Mouse (Mus musculus) urinary bladder, postnatal 36 days (tissue): Measurements from ENCODE around the gene Olfr15.

Experiments
- DNase-seq, 2 experiments: peaks; one replicate each; pipeline ENCODE4 v3.0.0; 2022; ENCODE audit warnings: low spot score in 2 of 2, mixed read lengths in 1 of 2

Gene Olfr15

DNA sequence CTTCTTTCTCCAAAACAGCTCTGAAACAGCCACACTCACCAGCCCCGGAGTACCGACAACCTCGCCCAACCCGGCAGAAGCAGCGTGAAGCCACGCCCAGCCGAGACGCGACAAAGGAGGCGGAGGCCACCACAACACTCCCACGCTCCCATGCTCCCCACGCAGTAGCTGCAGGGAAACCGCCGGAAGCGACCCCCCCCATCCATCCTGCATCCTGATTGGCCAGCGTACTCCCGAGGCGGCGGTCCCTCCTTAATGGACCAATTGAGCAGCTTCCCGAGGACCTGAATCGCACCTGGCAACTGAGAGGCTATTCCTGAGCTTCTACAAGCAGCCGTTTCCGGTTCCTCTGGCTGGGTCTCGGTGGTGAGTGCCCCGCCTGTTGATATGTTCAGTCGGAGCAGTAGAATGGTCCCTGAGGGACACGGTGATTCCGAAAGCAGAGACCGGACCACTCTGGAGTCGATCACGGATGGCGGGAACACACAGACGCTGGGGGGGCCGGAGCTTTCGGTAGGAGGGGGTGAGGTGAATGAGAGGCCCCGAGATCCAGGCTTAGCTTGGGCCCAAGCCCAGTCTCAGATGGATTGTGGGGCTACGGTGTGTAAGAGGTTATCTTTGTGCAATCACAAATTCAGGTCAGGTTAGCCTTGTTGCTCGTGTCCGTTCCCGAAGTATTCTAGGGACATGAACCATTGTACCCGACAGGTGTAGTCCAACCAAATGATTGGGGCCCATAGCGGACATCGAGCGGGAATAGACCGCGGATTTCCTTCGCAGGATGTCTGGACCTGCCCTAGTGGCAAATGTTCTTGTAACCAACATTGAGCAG, 41.8 kb downstream of the Olfr15 start, which contains the start of gene Naa60:
Naa60 (plus strand) TSS at position 160 of the 832 bp plus-strand sequence.
- DNase-seq: peak; percentile 90 to 92

DNA sequence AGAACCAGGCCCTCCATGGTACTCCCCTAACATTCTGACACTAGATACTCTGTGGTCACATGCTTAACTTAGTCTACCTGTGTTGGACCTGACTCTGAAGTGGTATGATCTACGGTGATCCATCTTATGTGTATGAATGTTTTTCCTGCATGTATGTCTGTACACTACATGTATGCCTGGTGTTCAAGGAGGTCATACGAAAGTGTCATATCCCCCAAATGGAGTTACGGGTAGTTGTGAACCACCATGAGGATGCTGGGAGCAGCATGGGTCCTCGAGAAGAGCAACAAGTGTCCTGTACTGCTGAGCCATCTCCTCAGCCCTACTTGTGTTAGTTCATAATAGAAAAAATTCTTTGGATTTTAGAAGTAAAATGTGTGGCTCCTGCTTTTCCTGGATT, 45.7 kb downstream of the Olfr15 start:
- no peak for DNase-seq

DNA sequence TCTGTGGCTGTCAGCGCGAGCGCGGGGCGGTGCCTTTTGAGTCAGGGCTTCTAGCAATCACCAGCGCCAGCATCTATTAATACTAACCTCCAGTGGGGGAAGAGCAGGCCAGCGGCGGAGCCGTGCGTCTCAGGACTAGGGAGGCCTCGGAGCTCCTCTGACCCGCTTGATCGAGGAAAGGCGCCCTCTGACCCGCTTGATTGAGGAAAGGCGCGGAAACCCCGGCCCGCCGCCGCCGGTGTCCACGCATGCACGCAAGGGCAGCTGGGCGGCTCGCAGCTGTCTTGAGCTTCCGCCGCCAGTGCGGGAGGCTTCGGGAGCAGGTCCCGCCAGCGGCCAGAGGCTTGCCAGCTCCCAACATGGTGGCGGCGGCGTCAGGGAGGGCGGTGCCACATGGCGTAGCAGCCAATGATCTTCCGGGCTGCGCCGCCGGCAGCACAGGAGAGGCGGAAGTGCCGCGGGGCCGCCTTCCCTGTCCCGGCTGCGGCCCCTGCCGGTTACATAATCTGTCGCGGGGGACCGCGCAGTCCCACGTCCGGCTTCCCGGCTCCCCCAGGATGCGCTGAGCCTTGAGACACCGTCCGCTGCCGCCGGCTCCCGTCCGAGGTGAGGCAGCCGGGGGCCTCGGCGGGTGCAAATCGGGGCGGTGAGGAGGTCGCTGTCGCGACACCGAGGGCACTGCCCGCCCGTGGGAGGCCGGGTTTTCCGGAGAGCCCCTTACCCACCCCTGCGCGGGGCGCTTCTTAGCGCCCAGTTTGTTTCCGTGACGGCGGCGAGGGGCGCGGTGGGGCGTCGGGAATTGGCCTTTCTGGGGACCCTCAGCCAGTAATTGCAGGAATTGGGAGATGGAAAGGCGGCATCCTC, 53.8 kb downstream of the Olfr15 start, which contains the start of the genes Zfp597 and Gm20695:
Zfp597 (minus strand) TSS at position 361 of the 864 bp plus-strand sequence.
Gm20695 (plus strand) TSS at position 448 of the 864 bp plus-strand sequence.
- DNase-seq: peak; percentile 91 to 94

DNA sequence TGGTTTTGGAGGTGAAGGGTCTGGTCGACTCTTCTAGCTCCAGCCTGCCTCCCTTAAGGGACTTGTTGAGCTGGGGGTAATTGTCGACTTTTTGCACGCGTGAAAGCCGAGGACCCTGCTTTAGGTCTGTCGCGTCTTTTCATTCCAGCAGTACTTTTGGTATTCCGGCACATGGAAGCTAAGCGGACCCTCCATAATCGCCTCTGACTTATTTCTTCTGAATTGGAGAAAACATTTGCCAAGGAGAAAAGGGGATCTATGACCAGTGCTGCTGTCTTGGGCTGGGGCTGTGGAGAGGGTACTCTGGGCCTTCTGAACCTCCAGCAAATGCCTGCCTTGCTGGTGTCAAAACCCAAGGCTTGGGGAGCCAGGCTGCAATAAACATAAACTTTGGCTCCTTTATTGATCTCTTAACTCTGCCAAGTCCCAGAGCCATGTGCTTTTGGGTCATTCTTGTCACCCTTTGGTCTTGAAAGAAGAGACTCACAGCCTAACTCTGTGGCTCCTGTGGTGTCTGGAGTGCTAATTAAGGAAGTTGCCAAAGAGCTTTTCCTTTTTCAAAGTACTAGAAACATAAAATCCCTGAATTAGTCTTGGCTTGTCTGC, 54.5 kb downstream of the Olfr15 start:
- DNase-seq: no peak

DNA sequence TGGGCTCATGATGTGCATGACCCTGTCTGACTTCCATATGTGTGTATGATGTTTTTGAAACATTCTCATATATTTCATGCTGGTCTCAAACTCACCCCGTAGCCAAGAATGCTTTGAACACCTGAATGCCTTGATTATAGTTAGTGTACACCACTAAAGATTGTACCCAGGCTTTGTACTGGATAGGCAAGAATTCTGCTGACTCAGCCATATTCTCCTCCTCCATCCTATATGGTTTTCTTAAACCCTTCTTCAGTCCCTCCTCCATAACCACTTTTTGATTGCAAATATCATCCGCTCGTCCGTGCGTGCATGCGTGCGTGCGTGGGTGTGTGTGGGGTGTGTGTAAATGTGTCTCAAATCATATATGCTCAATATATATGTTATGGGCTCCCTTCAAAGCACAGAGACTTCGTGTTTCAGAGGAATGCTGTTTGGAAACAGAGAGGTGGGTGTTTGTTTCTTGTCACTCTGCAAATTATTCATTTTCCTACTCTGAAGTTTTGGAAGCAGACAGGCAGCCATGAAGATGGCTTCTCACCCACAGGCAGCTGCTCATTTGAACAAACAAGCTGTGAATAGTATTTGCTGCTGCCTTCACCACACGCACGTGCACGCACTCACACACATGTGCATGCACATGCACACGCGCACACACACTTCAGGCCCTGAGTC, 61.1 kb downstream of the Olfr15 start:
- DNase-seq: no peak

DNA sequence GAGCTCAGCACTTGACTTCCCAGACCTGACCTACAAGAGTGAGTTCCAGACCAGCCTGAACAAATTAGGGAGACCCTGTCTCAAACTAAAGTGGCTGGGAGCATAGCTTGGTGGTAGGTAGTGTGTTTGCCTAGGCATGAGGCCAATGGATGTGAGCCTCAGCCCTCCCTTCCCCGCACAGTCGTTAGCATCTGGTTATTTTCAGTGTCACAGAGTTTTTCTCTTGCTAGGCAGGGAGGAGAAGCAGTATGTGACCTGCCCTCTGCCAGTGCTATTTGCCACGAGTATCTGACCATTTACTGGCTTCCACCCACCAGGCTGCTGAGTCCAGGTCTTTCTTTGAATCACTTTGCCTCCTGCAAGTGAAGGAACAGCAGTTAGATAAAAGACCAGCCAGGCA, 63.1 kb downstream of the Olfr15 start:
- no peak for DNase-seq
